Mouse (Mus musculus) heart, embryonic 11.5 days (tissue): Measurements from ENCODE around the gene Zfp36l1. TPM values are rescaled to one million over a fixed set of nuclear protein-coding genes. Genes with fewer than 3 reads are reported as not detected.
"Not testable (repeated sequence)": the region's sequence is repeated elsewhere in the genome, so short reads cannot be mapped to it uniquely, and the experiment has no call there.

Experiments
- ATAC-seq: fragments of 200-750 bp; cut with Nextera tagmentation; replicated peaks from 2 replicates; pipeline ENCODE4 v1.8.0; 2017; ENCODE audit warnings: moderate library complexity; ENCODE audit not compliant: insufficient number of reproducible peaks, low FRiP score, low TSS enrichment
- H3K27ac ChIP-seq: fragments of 300-500 bp; sonication (generic); 2 replicates; pipeline ENCODE4 v1.5.1; 2014; ENCODE audit warnings: mild to moderate bottlenecking, low read depth, low read length
- H3K27me3 ChIP-seq: fragments of 300-500 bp; sonication (generic); 2 replicates; pipeline ENCODE4 v1.6.1; 2014; ENCODE audit warnings: mild to moderate bottlenecking, low read length, mixed read lengths; ENCODE audit not compliant: control insufficient read depth, insufficient read depth
- H3K36me3 ChIP-seq: fragments of 300-500 bp; sonication (generic); 2 replicates; pipeline ENCODE4 v1.6.1; 2014; ENCODE audit warnings: mild to moderate bottlenecking, low read length, moderate library complexity, mixed read lengths; ENCODE audit not compliant: control insufficient read depth, insufficient read depth
- H3K4me1 ChIP-seq: fragments of 300-500 bp; sonication (generic); 2 replicates; pipeline ENCODE4 v1.6.1; 2014; ENCODE audit warnings: low read length; ENCODE audit not compliant: control insufficient read depth, insufficient read depth
- H3K4me2 ChIP-seq: fragments of 300-500 bp; sonication (generic); 2 replicates; pipeline ENCODE4 v1.6.1; 2014; ENCODE audit warnings: mild to moderate bottlenecking, moderate library complexity
- H3K4me3 ChIP-seq: fragments of 300-500 bp; sonication (generic); 2 replicates; pipeline ENCODE4 v1.5.1; 2014; ENCODE audit warnings: low read depth, low read length
- H3K9ac ChIP-seq: fragments of 300-500 bp; sonication (generic); 2 replicates; pipeline ENCODE4 v1.6.1; 2014; ENCODE audit warnings: mild to moderate bottlenecking, low read depth, low read length, moderate library complexity
- H3K9me3 ChIP-seq: fragments of 300-500 bp; sonication (generic); replicated peaks from 2 replicates; pipeline ENCODE4 v1.6.1; 2016; ENCODE audit warnings: low read length; ENCODE audit not compliant: control insufficient read depth
- WGBS: fragments of 180-500 bp; shearing (Covaris S2); extraction: QIAGEN DNeasy Blood & Tissue Kit; methylation state at CpG from one replicate; pipeline ENCODE4 v1.1.7; 2014; ENCODE audit not compliant: insufficient replicate concordance; 5-methylcytosine and 5-hydroxymethylcytosine counted together
- polyA plus RNA-seq: library from polyadenylated mRNA; unstranded; fragments of >200 nt; fragmentation: Nextera tagmentation; extraction: Ambion mirVana; gene quantifications from 2 replicates; pipeline ENCODE4 v1.2.1, GENCODE M21; 2014

Gene Zfp36l1
- polyA plus RNA-seq, 1 experiment from 2014 or later = 144 TPM

DNA sequence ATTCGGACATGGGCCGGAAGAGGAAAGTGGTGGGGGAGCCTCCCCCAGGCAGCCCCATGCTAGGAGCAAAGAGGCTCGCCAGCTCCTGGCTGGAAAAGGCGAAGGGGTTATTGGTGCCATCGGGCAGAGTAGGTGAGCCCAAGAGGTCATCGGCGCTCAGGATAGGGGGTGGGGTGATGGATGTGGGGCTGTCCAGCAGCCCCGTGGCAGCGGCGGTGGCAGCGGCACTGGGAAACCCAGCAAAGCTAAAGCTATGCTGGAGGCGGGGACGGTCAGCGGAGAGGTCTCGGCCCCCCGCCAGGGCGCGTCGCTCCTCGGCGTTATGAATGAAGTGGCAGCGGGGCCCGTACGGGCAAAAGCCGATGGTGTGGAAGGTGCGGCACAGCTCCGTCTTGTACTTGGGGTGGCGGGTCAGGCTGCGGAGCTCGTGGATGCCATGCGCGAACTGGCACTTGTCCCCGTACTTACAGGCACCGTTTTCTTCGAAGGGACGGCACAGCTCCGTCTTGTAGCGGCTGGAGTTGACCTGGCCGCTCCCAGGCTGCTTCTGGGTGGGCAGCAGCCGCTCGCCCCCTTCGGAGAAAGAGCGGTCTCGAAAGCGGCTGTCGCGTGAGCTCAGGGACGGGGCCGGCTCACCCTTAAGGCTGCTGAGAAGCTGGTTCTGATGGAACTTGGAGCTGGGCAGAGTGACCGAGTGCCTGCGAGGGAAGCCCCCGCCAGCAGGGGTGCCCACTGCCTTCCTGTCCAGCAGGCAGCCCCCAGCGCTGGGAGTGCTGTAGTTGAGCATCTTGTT is 2.9 kb downstream of the Zfp36l1 start:
- 12% methylated on average over 53 of the region's 53 CpGs for WGBS
- peak overlapping the region; percentile 99 for H3K27ac ChIP-seq

DNA sequence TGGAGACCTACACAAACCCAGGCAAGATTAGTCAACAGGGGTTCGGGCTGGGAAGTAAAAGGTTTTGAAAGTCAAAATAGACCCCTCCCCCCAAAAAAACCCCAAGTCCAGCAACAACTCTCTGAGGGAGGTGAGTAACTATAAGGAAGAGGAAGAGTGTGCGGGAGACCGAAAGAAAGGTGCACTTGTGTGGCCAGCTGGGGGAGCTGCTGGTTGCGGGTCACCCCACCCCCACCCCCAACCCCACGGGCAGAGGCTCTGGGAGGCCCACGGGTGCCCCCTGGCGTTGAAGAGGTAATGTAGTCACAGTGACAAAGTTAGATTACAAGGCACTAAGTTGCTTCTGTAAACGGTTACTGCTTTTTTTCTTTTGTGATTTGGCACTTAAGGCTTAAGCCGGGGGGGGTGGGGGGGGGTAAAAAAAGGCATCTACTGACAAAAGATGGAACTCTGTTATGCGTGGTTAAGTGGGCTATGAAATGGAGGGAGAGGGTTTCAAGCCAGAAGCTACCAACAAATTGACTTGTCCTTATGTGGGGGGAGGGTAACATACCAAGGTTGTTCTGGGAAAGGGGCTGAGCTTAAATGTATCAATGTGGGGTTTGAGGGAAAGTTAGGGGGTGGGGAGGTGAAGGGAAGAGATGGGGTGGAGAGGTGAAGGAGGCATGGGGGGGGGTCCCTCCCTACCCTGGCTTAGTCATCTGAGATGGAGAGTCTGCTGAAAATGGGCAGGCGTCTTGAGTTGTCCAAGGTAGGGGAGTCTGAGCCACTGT is 3.7 kb downstream of the Zfp36l1 start:
- not testable (repeated sequence) for H3K27me3 ChIP-seq, H3K9me3 ChIP-seq, ATAC-seq
- 16% methylated on average over 11 of the region's 11 CpGs for WGBS
- Histone ChIP-seq H3K36me3 (peaks cover 10% of the 10 kb centered on the region), H3K4me3 (peak overlapping the region; percentile 95), H3K9ac (peak overlapping the region; percentile 99), H3K27ac (peak overlapping the region; percentile 99), H3K4me2 (peak overlapping the region; percentile 96), H3K4me1 (peaks cover 14% of the 10 kb centered on the region)

More for the DNA sequence above, 2.9 kb downstream of the Zfp36l1 start:
- Histone ChIP-seq H3K27me3 (no peaks in the 10 kb centered on the region), H3K4me1 (peaks cover 15% of the 10 kb centered on the region), H3K9ac (peak overlapping the region; percentile 99), H3K9me3 (no peaks in the 10 kb centered on the region), H3K4me3 (peak overlapping the region; percentile 95), H3K36me3 (peaks cover 10% of the 10 kb centered on the region), H3K4me2 (peak overlapping the region; percentile 96)
- no peak; the same call in 1 of the 2 replicates for ATAC-seq

DNA sequence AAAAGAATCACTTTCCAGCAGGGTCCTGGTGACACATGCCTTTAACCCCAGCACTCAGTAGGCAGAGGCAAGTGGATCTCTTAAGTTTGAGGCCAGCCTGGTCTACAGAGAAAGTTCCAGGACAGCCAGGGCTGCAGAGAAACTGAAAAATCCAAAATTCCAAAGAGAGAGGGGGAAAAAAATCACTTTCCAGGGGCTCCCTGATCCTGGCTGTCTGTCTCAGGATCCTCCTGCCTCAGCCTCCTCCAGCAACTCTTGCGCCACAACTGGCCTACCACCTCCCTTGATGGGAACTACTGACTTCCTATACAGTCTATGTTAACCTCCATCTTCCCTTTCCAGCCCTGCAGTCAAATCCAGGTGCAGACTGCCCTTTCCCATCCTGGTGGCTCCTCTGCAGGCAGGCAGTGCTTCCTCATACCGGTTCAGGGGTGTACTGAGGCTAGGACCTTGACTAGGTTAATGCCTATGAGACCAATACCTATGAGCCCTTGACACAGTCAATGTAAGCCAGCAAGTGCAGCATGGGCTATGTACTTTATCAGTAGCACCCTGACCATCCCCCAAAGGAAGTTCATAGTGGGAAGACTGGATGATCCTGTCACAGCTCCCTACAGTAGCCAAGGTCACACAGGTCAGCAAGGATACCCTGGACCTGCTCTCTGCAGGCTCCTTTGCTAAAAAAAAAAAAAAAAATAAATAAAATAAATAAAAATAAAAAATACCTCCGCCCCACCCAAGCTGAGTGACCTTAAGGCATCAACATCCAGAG is 5.7 kb downstream of the Zfp36l1 start:
- Histone ChIP-seq H3K4me3 (no peak overlapping the region), H3K4me2 (no peak overlapping the region), H3K36me3 (peaks cover 10% of the 10 kb centered on the region), H3K27me3 (no peaks in the 10 kb centered on the region), H3K4me1 (peaks cover 19% of the 10 kb centered on the region), H3K9ac (no peak overlapping the region), H3K9me3 (no peaks in the 10 kb centered on the region), H3K27ac (peak overlapping the region; percentile 24; the same call in 1 of the 2 replicates)
- ATAC-seq = no peak
- 91% methylated on average over 3 of the region's 3 CpGs for WGBS

DNA sequence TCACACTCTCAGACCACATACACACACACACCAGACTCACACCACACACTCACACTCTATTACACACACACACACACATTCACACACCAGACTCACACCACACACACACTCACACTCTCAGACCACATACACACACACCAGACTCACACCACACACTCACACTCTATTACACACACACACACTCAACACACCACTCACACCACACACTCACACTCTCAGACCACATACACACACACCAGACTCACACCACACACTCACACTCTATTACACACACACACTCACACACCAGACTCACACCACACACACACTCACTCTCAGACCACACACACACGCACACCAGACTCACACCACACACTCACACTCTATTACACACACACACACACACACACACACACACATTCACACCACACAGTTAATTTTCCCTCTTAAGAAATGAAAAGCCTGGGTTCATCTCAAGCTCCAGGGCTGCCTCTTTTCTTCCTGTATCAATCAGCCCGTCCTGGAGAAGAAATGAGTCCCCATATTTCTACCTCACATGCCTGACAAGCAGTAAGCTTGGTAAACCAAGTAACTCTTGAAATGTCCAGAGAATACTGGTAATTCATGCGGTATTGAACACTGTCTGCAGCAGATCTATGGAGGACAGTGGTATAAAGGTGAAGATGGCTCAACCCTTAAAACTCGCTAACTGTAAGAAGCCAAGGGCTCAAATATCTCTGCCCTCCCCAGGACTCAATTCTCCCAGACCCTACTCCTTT is 6.5 kb downstream of the Zfp36l1 start:
- no peak overlapping the region for H3K27ac ChIP-seq
- WGBS = 83% methylated on average over 4 of the region's 4 CpGs
- H3K4me3 ChIP-seq = no peak overlapping the region
- no peaks in the 10 kb centered on the region for H3K27me3 ChIP-seq
- ATAC-seq = no peak
- peaks cover 10% of the 10 kb centered on the region for H3K36me3 ChIP-seq
- peaks cover 19% of the 10 kb centered on the region for H3K4me1 ChIP-seq
- H3K4me2 ChIP-seq = no peak overlapping the region
- H3K9me3 ChIP-seq = no peaks in the 10 kb centered on the region
- no peak overlapping the region for H3K9ac ChIP-seq

DNA sequence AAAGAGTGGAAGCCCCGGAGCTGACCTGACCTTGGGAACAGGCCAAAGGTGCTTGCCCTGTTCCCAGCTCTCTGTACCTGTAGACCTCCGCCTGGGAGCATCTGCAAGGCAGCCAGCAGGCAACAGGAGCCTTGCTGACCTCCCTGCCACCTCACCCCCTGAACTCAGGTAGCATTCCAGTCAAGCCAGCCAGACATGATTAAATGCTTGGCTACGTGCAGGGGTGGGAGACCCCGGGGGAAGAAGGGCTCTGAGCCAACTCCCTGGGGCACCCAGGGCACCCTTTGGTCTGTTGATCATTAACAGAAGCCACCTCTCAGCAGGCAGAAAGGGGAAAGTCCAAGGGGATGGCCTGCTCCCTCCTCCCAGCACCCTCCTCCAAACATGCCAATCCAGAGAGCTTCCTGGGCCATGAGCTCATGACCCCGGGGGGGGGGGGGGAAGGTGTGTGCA is 9.3 kb downstream of the Zfp36l1 start:
- Histone ChIP-seq H3K4me3 (no peak overlapping the region), H3K4me1 (peaks cover 7% of the 10 kb centered on the region; the same call in 1 of the 2 replicates), H3K9me3 (no peaks in the 10 kb centered on the region), H3K4me2 (no peak overlapping the region), H3K9ac (no peak overlapping the region), H3K27ac (0 out of 2 replicates have a peak overlapping the region, but pooled peaks have one; percentile 4), H3K36me3 (0 out of 2 replicates have a peak, but pooled peaks cover 3% of the 10 kb centered on the region), H3K27me3 (no peaks in the 10 kb centered on the region)
- no peak for ATAC-seq
- 54% methylated on average over 5 of the region's 5 CpGs for WGBS

DNA sequence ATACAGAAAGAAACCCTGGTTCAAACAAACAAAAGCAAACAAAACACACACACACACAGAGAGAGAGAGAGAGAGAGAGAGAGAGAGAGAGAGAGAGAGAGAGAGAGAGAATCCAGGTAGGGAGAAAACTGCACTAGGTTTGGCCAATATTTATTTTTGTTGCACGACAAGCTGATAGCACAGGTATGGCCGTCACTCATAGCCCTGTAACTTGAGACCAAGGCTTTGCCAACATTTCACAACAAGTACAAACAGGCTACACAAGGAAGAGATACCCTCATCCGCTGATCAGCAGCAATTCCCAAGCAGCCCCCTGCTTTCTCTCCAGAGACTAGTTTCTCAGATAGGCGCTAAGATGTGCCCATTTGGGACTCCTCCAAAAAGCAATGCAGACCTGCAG is 9.7 kb downstream of the Zfp36l1 start:
- Histone ChIP-seq H3K36me3 (0 out of 2 replicates have a peak, but pooled peaks cover 3% of the 10 kb centered on the region), H3K4me3 (no peak overlapping the region), H3K9ac (no peak overlapping the region), H3K4me2 (no peak overlapping the region), H3K4me1 (peaks cover 7% of the 10 kb centered on the region; the same call in 1 of the 2 replicates), H3K27ac (no peak overlapping the region), H3K27me3 (no peaks in the 10 kb centered on the region), H3K9me3 (no peaks in the 10 kb centered on the region)
- 45% methylated on average over 4 of the region's 4 CpGs for WGBS
- no peak for ATAC-seq

DNA sequence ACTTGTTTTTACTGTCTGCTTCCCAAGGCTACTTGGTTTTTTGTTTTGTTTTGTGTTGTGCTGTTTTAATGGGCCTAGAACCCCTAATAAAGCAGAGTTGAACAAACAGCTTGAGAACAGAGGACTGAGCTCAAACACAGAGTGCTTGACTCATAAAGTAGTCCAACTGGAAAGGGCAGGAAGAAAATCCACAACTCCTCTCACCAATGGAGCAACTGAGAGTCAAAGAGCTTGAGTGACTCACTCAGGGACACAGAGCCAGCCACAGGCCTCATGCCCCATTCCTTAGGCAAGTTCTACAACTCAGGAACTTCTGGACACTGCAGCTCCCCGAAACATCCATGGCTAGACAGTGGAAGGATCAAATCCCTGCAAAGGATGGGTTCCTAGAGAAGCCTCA is 14.0 kb downstream of the Zfp36l1 start:
- ATAC-seq = no peak
- no peak overlapping the region for H3K4me3 ChIP-seq
- no peaks in the 10 kb centered on the region for H3K27me3 ChIP-seq
- no peaks in the 10 kb centered on the region for H3K36me3 ChIP-seq
- no peak overlapping the region for H3K4me2 ChIP-seq
- no peaks in the 10 kb centered on the region for H3K9me3 ChIP-seq
- H3K9ac ChIP-seq = no peak overlapping the region
- H3K27ac ChIP-seq = no peak overlapping the region
- peaks cover 11% of the 10 kb centered on the region; the same call in 1 of the 2 replicates for H3K4me1 ChIP-seq
- WGBS = 68% methylated on average over 1 of the region's 1 CpGs
